Mouse (Mus musculus) kidney, postnatal 0 days (tissue): Measurements from ENCODE around the gene Grrp1. TPM values are rescaled to one million over a fixed set of nuclear protein-coding genes. Genes with fewer than 3 reads are reported as not detected.

Source experiments
- ATAC-seq: fragments of 200-750 bp; cut with Nextera tagmentation; replicated peaks from 2 replicates; pipeline ENCODE4 v1.8.0; 2017; ENCODE audit warnings: low read depth, moderate number of reproducible peaks, moderate TSS enrichment, moderate library complexity; ENCODE audit not compliant: low FRiP score
- DNase-seq: peaks from one replicate; pipeline ENCODE4 v3.0.0-alpha.2; 2016; ENCODE audit warnings: low spot score
- H3K27ac ChIP-seq: fragments of 300-500 bp; sonication (generic); 2 replicates; pipeline ENCODE4 v1.5.1; 2014; ENCODE audit warnings: mild to moderate bottlenecking
- H3K27me3 ChIP-seq: fragments of 300-500 bp; sonication (generic); 2 replicates; pipeline ENCODE4 v1.6.1; 2014; ENCODE audit warnings: low read length, mixed read lengths; ENCODE audit not compliant: insufficient read depth
- H3K36me3 ChIP-seq: fragments of 300-500 bp; sonication (generic); 2 replicates; pipeline ENCODE4 v1.6.1; 2014; ENCODE audit warnings: low read length, mixed read lengths; ENCODE audit not compliant: insufficient read depth
- H3K4me1 ChIP-seq: fragments of 300-500 bp; sonication (generic); replicated peaks from 2 replicates; pipeline ENCODE4 v1.6.1; 2014; ENCODE audit warnings: antibody characterized with exemption, low read length, mixed read lengths; ENCODE audit not compliant: insufficient read depth
- H3K4me2 ChIP-seq: fragments of 300-500 bp; sonication (generic); 2 replicates; pipeline ENCODE4 v1.6.1; 2014; ENCODE audit warnings: mild to moderate bottlenecking, low read length, moderate library complexity, mixed read lengths
- H3K4me3 ChIP-seq: fragments of 300-500 bp; sonication (generic); replicated peaks from 2 replicates; pipeline ENCODE4 v1.5.1; 2014; ENCODE audit warnings: low read depth, low read length
- H3K9ac ChIP-seq: fragments of 300-500 bp; sonication (generic); 2 replicates; pipeline ENCODE4 v1.6.1; 2014; ENCODE audit warnings: low read depth, low read length
- H3K9me3 ChIP-seq: fragments of 300-500 bp; sonication (generic); replicated peaks from 2 replicates; pipeline ENCODE4 v1.6.1; 2016; ENCODE audit warnings: low read length, inconsistent platforms, mixed read lengths
- CTCF ChIP-seq: IDR thresholded peaks from 2 replicates; pipeline ENCODE4 v1.5.1; 2016; ENCODE audit warnings: antibody characterized with exemption, low read depth, mild to moderate bottlenecking, moderate library complexity
- WGBS: fragments of 180-500 bp; shearing (Covaris S2); extraction: QIAGEN DNeasy Blood & Tissue Kit; methylation state at CpG from one replicate; pipeline ENCODE4 v1.1.7; 2014; 5-methylcytosine and 5-hydroxymethylcytosine counted together
- polyA plus RNA-seq: library from polyadenylated mRNA; unstranded; fragments of >200 nt; fragmentation: Nextera tagmentation; extraction: Ambion mirVana; gene quantifications from 2 replicates; pipeline ENCODE4 v1.2.1, GENCODE M21; 2015

Gene Grrp1
- polyA plus RNA-seq, 1 experiment from 2014 or later = 12.3 TPM

DNA sequence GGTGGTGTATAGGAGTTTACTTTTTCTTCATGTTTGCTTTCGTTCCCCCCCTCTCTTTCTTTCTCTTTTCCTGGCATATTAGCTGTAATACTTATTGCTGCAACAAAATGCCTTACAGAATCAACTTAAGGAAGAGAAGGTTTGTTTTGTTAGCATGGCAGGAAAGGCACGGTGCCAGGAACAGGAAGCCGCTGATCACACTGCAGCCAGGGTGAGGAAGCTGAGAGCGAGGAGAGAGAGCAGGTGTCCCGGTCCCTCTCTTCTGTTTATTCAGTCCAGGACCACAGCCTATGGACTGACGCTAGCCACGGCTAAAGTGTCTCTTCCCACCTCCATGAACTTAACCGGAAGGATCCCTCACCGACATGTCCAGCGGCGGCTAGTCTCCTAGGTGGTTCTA, 4.4 kb upstream of the Grrp1 start:
- peaks cover 23% of the 10 kb centered on the region for H3K4me1 ChIP-seq
- H3K9me3 ChIP-seq = no peaks in the 10 kb centered on the region
- H3K36me3 ChIP-seq = no peaks in the 10 kb centered on the region
- no peaks in the 10 kb centered on the region for H3K27me3 ChIP-seq
- no peak for TF ChIP-seq CTCF
- H3K9ac ChIP-seq = no peak overlapping the region
- peak; percentile 19 for DNase-seq
- ATAC-seq = no peak
- no peak overlapping the region for H3K27ac ChIP-seq
- H3K4me2 ChIP-seq = no peak overlapping the region
- WGBS = 36% methylated on average over 11 of the region's 11 CpGs
- H3K4me3 ChIP-seq = no peak overlapping the region

GRCm38 (mm10) chr4:134257198-134258009, 3.5 kb upstream of the Grrp1 start:
- Histone ChIP-seq H3K9ac (no peak overlapping the region), H3K9me3 (no peaks in the 10 kb centered on the region), H3K4me2 (0 out of 2 replicates have a peak overlapping the region, but pooled peaks have one; percentile 11), H3K27ac (peak overlapping the region; percentile 47), H3K4me3 (no peak overlapping the region), H3K27me3 (peaks cover 7% of the 10 kb centered on the region), H3K4me1 (peaks cover 24% of the 10 kb centered on the region), H3K36me3 (no peaks in the 10 kb centered on the region)
- ATAC-seq (no peak), DNase-seq (peak; percentile 10)
- 31% methylated on average over 11 of the region's 11 CpGs for WGBS
- no peak for TF ChIP-seq CTCF

DNA sequence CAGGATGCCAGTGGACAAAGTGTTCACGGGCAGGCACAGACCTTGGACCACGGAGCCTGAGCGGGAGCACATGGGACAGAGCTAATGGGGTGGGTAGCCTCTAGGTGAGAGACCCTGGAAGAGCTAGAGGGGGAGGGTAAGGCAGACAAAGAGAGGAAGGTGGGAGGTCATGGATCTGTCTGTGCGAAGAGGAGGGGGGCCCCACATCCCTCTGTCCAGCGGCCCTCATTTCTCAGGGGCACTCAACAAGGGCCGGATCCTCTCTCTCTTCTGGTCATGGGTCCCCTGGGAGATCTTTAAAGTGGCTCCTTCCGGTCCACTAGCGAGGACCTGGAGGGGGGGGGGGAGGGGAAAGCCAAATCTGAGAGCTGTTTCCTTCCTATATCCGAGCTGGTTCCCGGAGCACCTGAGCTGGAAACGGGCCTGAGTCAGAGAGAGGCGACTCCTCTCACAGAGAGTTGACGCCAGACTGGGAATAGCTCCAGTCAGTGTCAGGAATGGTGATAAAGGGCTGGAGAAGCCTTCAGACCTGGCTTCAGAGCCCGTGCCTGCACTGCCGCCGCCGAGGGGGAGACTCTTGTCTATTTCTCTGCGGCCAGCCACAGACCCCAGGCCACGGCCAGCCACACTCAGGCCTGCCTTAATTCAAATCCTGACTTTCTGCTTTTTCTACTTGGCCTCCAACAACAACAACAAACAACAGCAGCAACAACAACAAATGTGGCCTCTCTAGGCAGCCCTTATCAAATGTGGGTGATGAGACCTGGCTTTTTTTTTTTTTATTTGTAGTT, 2.7 kb upstream of the Grrp1 start:
- Histone ChIP-seq H3K27ac (peak overlapping the region; percentile 47), H3K9me3 (no peaks in the 10 kb centered on the region)

GRCm38 (mm10) chr4:134255854-134256253, 1.9 kb upstream of the Grrp1 start:
- H3K9me3 ChIP-seq = no peaks in the 10 kb centered on the region
- peaks cover 22% of the 10 kb centered on the region for H3K27me3 ChIP-seq
- WGBS = 34% methylated on average over 4 of the region's 4 CpGs
- no peaks in the 10 kb centered on the region for H3K36me3 ChIP-seq
- H3K4me2 ChIP-seq = no peak overlapping the region
- no peak overlapping the region for H3K4me3 ChIP-seq
- ATAC-seq (no peak), DNase-seq (peak; percentile 14)
- TF ChIP-seq CTCF = no peak
- H3K4me1 ChIP-seq = peaks cover 37% of the 10 kb centered on the region
- no peak overlapping the region; the same call in 1 of the 2 replicates for H3K27ac ChIP-seq
- no peak overlapping the region for H3K9ac ChIP-seq

More for the DNA sequence above, 2.7 kb upstream of the Grrp1 start:
- WGBS = 21% methylated on average over 19 of the region's 19 CpGs
- H3K9ac ChIP-seq = no peak overlapping the region
- peaks cover 15% of the 10 kb centered on the region for H3K27me3 ChIP-seq
- DNase-seq = peak; percentile 59
- H3K4me1 ChIP-seq = peaks cover 30% of the 10 kb centered on the region
- H3K4me2 ChIP-seq = peak overlapping the region; percentile 11; the same call in 1 of the 2 replicates
- TF ChIP-seq CTCF = no peak
- ATAC-seq = 0 out of 2 replicates have a peak, but pooled peaks have one; percentile 30
- H3K4me3 ChIP-seq = no peak overlapping the region
- no peaks in the 10 kb centered on the region for H3K36me3 ChIP-seq

GRCm38 (mm10) chr4:134254835-134255234, 929 bp upstream of the Grrp1 start:
- Histone ChIP-seq H3K36me3 (no peaks in the 10 kb centered on the region), H3K4me2 (no peak overlapping the region), H3K9ac (no peak overlapping the region), H3K27me3 (peaks cover 26% of the 10 kb centered on the region), H3K9me3 (no peaks in the 10 kb centered on the region), H3K4me1 (peaks cover 37% of the 10 kb centered on the region), H3K27ac (no peak overlapping the region), H3K4me3 (no peak overlapping the region)
- 60% methylated on average over 3 of the region's 3 CpGs for WGBS
- no peak for DNase-seq
- TF ChIP-seq CTCF = no peak
- no peak for ATAC-seq
